Mouse (Mus musculus): ENCODE results near the gene Nfkb2.

- TF ChIP-seq GATA1 (IDR thresholded peaks at IDR 0.05; ENCODE audit: low read length) (no peak), TAL1 (IDR thresholded peaks at IDR 0.05; ENCODE audit: low read length) (no peak)
Observed at GRCm38 (mm10) chr19:46350168-46350932, 46.2 kb downstream of the Nfkb2 start, which contains the start of gene 2310034G01Rik.

All from erythroblast, embryonic 14.5 days (primary cell).